Mouse (Mus musculus): Measurements from ENCODE around the gene Gm45837.

GRCm38 (mm10) chr7:101443093-101443492 lies 32.4 kb downstream of the Gm45837 start:
- TF ChIP-seq CTCF (conservative IDR thresholded peaks at IDR 0.05; ENCODE audit: low read length) (no peak), POU5F1 (IDR thresholded peaks at IDR 0.05; ENCODE audit: borderline replicate concordance, low read length) (no peak)

Data from E14TG2a.4 (cell line).